Mouse (Mus musculus) lung, embryonic 14.5 days (tissue): Measurements from ENCODE around the gene Adh1. TPM values are rescaled to one million over a fixed set of nuclear protein-coding genes. Genes with fewer than 3 reads are reported as not detected.

Experiments
- ATAC-seq: fragments of 200-750 bp; cut with Nextera tagmentation; 2 replicates; pipeline ENCODE4 v1.8.0; 2017; ENCODE audit warnings: mild to moderate bottlenecking, moderate TSS enrichment, moderate library complexity; ENCODE audit not compliant: insufficient read depth
- DNase-seq: peaks from one replicate; pipeline ENCODE4 v3.0.0-alpha.2; 2015
- H3K27ac ChIP-seq: fragments of 300-500 bp; sonication (generic); 2 replicates; pipeline ENCODE4 v1.5.1; 2014; ENCODE audit warnings: low read depth, mild to moderate bottlenecking, moderate library complexity
- H3K27me3 ChIP-seq: fragments of 300-500 bp; sonication (generic); 2 replicates; pipeline ENCODE4 v1.6.1; 2014; ENCODE audit warnings: low read length, control low read depth; ENCODE audit not compliant: insufficient read depth
- H3K36me3 ChIP-seq: fragments of 300-500 bp; sonication (generic); 2 replicates; pipeline ENCODE4 v1.6.1; 2014; ENCODE audit warnings: control low read depth; ENCODE audit not compliant: insufficient read depth
- H3K4me1 ChIP-seq: fragments of 300-500 bp; sonication (generic); 2 replicates; pipeline ENCODE4 v1.6.1; 2014; ENCODE audit warnings: antibody characterized with exemption, control low read depth; ENCODE audit not compliant: insufficient read depth
- H3K4me2 ChIP-seq: fragments of 300-500 bp; sonication (generic); 2 replicates; pipeline ENCODE4 v1.6.1; 2014; ENCODE audit warnings: mild to moderate bottlenecking
- H3K4me3 ChIP-seq: fragments of 300-500 bp; sonication (generic); 2 replicates; pipeline ENCODE4 v1.5.1; 2014; ENCODE audit warnings: low read depth, low read length
- H3K9ac ChIP-seq: fragments of 300-500 bp; sonication (generic); 2 replicates; pipeline ENCODE4 v1.6.1; 2014
- H3K9me3 ChIP-seq: fragments of 300-500 bp; sonication (generic); 2 replicates; pipeline ENCODE4 v1.6.1; 2016; ENCODE audit warnings: low read depth, low read length, control low read depth
- CTCF ChIP-seq: IDR thresholded peaks from 2 replicates; pipeline ENCODE4 v1.5.1; 2016; ENCODE audit warnings: antibody characterized with exemption, low read depth
- WGBS: fragments of 180-500 bp; shearing (Covaris S2); extraction: QIAGEN DNeasy Blood & Tissue Kit; methylation state at CpG from one replicate; pipeline ENCODE4 v1.1.7; 2014; 5-methylcytosine and 5-hydroxymethylcytosine counted together
- polyA plus RNA-seq: library from polyadenylated mRNA; unstranded; fragments of >200 nt; fragmentation: Nextera tagmentation; extraction: Ambion mirVana; gene quantifications from 2 replicates; pipeline ENCODE4 v1.2.1, GENCODE M21; 2014

The Adh1 gene
- polyA plus RNA-seq, 1 experiment from 2014 or later: 883 TPM

GRCm38 (mm10) chr3:138336104-138336754 is 75.4 kb downstream of the Adh1 start:
- TF ChIP-seq CTCF: no peak
- Histone ChIP-seq H3K9me3 (no peaks in the 10 kb centered on the region), H3K27ac (no peak overlapping the region), H3K9ac (no peak overlapping the region), H3K4me1 (no peaks in the 10 kb centered on the region), H3K4me2 (no peak overlapping the region), H3K27me3 (no peaks in the 10 kb centered on the region), H3K4me3 (no peak overlapping the region), H3K36me3 (no peaks in the 10 kb centered on the region)
- DNase-seq (no peak), ATAC-seq (0 out of 2 replicates have a peak, but pooled peaks have one; percentile 37)
- 50% methylated on average over 3 of the region's 3 CpGs for WGBS

Other genes starting within 250 kb of the Adh1 start
- 0.21 and 0.31 TPM in 2 replicates for gene 1110002E22Rik, start 195.9 kb upstream of the Adh1 start, polyA plus RNA-seq
- 0.19 TPM in 1 of 2 replicates, not detected in the other for gene Gm5105, start 193.6 kb upstream of the Adh1 start, polyA plus RNA-seq
- gene Trmt10a, start 117.5 kb upstream of the Adh1 start, polyA plus RNA-seq: 13.8 and 14.2 TPM in 2 replicates
- 6.8 and 6.9 TPM in 2 replicates for gene Mttp, start 116.0 kb upstream of the Adh1 start, polyA plus RNA-seq
- 0.37 TPM in 1 of 2 replicates, not detected in the other for gene 4930579F01Rik, start 67.2 kb upstream of the Adh1 start, polyA plus RNA-seq
- gene Adh7, start 43.2 kb upstream of the Adh1 start, polyA plus RNA-seq: 0.30 and 0.55 TPM in 2 replicates
- 0.14 and 0.62 TPM in 2 replicates for gene Adh6a, start 52.3 kb downstream of the Adh1 start, polyA plus RNA-seq
- gene Adh6b, start 80.8 kb downstream of the Adh1 start, polyA plus RNA-seq: 0.30 TPM in 1 of 2 replicates, not detected in the other
- gene Adh4, start 154.5 kb downstream of the Adh1 start, polyA plus RNA-seq: not detected in 2 replicates
- 274 and 275 TPM in 2 replicates for gene Adh5, start 182.1 kb downstream of the Adh1 start, polyA plus RNA-seq
- gene Metap1, start 228.5 kb downstream of the Adh1 start, polyA plus RNA-seq: 58.0 and 60.9 TPM in 2 replicates